Mouse (Mus musculus) embryonic fibroblast, embryonic 13.5 days (primary cell): ENCODE measurements around the gene Ccdc51.

ENCODE experiments used
- CTCF ChIP-seq: IDR thresholded peaks from 2 replicates; pipeline ENCODE4 v1.5.1; 2011; ENCODE audit warnings: mild to moderate bottlenecking, control low read depth, low read length, moderate library complexity, borderline replicate concordance; ENCODE audit not compliant: insufficient read depth
- POLR2A ChIP-seq: IDR thresholded peaks from 2 replicates; pipeline ENCODE4 v1.6.1; 2011; ENCODE audit warnings: low read depth, mild to moderate bottlenecking, control low read depth, low read length, moderate library complexity

GRCm38 (mm10) chr9:109038901-109039364 lies 43.4 kb upstream of the Ccdc51 start:
- TF ChIP-seq CTCF: no peak
- peak; percentile 67 for TF ChIP-seq POLR2A
